Mouse (Mus musculus) testis, postnatal 14 days (tissue): Measurements from ENCODE around the gene Ttc39b.
"Not testable (repeated sequence)": the region's sequence is repeated elsewhere in the genome, so short reads cannot be mapped to it uniquely, and the experiment has no call there.

Source experiments
- DNase-seq: peaks from one replicate; pipeline ENCODE4 v3.0.0; 2021; ENCODE audit warnings: low spot score

The Ttc39b gene

DNA sequence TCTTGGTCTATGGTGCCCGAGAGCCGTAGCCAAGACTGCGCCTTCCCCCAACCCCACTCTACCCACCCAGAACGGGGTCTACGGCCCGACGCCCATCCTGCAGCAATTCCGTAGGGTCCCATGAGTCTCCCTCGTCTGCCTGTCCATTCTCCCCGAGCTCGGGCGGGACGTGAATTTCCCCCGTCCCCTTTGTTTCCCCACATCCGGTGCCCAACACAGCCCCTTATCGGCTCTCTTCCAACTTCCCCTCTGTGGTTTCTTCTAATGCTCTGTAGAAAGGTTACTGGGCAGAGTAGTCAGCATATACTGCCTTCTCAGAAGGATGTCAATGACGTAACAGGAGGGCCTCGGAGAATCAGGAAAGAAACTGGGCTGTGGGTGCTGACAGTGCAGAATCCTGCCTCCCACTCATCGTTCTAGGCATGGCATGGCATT lies 50.4 kb downstream of the Ttc39b start:
- no peak for DNase-seq

DNA sequence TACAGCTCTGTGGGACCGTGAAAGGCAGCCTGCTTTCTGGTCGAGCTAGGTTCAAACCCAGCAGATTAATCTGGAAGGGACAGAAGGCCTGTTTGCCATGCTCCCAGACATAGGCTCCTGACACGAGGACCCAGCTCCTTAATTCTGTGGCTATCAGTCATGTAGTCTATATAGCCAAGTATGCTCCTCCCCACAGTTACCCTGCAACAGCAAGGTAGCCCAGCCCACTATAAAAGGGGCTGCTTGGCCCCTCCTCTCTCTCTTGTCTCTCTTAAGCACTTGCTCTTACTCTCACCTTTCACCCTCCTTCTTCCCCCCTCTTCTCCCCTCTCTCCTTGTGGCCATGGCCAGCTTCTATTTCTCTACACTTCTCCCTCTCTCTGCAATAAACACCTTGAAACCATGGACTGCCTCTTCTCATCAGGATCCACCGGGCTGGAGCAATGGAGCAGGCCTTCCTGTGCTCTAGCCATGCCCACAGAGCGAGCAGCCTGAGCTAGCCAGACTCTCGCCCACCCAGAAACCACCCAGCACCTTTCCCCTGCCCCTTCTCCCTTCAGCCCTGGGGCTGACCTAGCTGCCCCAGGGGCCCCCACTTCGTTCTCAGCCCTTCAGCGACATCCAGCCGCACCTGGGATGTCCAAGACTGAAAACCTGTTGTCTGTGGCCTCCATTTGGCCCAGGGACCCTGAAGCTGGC lies 51.0 kb downstream of the Ttc39b start:
- no peak for DNase-seq

DNA sequence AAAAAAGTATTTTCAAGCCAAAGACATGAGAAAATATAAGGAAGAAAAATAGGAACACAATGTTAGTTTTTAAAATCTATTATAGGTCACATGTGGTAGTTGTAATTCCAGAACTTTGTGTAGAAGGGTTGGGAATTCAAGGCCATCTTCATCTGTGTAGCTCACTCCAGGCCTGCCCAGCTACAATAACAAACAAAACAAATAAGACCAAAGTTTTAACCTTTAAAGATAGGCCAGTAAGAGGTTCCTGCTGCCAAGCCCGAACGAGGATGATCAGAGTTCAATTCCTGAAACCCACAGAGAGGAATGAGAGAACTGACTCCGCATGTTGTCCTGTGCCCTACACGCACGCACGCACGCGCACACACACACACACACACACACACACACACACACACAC lies 53.6 kb downstream of the Ttc39b start:
- no peak for DNase-seq

DNA sequence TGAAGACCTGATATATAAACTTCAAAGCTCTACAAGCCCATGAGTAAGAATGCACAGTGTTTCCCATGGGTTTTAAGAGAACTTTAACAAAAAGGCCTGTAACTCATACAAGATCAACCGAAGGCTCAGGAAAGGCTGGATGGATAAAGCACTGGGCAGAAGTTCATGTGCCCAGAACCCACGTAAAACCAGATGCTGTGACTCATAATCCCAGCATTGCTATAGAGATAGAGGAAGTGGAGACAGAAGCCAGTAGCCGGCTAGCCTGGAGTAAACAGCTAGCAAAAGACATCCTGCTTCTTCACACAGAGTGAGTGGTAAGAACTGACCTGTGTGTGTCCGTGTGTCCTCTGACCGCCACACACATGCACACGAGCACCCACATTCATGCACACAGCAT lies 54.4 kb downstream of the Ttc39b start:
- no peak for DNase-seq

DNA sequence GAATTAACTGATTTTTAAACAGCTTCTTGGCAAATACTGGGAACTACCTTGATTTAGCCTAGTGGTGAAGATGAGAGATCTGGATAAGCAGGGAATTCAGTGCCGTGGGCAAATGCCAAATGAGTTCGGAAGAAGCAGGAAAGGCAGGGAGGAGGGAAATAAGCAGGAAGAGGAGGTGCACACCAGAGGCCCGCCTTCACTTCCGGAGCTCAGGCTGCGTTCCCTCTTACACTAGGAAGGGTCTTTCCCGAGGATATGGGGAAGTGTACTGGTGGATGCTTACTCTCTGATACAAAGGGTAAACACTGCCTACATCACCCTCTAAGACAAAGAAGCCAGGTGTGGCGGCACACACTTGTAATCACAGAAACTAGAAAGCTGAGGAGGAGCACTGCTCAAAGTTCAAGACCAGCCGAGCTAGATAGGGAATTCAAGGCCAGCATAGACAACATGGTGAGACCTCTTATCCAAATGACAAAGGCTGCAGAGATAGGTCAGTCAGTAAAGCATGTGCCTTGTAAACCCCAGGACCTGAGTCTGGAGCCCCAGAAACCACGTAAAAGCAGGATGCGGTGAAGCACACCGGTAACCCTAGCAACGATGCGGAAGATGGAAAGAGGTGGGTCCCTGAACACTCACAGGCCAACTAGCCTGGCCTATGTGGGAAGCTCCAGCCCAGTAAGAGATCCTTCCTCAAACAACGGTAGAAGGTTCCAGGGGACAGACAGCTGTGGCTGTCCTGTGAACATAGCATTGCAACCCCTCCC lies 57.9 kb downstream of the Ttc39b start:
- no peak for DNase-seq

DNA sequence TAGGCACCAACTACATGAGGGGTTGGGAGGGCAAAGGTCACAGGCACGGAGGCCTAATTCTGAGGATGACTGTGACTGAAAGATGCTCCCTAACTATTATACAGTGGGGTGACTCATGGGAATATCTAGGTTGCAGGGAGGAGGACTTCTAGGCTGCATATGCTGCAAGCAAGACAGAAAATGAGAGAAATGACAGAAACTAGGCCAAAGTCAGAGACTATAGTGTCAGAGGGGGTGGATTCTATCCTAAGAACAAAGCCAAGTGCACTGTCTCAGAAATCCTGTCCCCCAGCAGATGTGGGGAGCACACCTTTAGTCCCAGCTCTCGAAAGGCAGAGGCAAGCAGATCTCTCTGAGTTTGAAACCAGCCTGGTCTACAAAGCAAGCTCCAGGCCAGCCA lies 59.2 kb downstream of the Ttc39b start:
- no peak for DNase-seq

DNA sequence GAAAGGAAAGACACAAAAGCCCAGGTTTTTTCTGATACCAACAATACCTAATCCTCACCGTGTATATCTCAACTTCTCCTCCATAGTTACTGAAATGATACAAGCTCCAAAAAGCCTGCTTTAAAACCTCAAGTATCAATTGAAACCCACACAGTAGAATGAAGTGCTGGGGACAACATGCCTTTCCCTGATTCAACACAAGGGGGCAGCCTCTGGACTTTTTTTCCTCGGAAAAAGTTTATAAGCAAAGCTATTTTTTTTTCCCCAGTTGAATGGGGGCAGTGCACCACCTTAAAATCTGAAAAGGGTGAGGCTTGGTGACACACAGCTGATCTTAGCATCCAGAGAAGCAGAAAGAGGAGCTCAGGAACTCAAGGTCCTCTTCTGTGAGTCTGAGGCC lies 62.1 kb downstream of the Ttc39b start:
- no peak for DNase-seq

DNA sequence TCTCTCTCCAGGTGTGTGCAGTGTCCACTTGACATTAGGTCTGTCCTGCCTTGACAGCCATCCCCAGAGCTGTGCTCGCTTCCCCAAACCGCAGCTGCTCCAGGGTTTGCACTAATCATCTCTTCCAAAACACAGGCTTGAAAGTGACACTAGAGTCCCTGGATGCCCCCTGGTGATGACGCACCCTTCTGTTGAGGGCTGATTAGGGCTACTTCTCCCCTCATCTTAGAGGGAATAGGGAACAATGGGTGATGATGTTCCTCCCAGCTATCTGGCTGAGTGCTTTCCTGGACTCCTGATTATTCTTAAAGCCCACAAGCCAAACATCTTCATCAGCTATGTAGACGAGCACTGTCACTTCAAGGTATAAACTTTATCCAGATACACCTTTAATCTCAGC lies 64.4 kb downstream of the Ttc39b start:
- no peak for DNase-seq

DNA sequence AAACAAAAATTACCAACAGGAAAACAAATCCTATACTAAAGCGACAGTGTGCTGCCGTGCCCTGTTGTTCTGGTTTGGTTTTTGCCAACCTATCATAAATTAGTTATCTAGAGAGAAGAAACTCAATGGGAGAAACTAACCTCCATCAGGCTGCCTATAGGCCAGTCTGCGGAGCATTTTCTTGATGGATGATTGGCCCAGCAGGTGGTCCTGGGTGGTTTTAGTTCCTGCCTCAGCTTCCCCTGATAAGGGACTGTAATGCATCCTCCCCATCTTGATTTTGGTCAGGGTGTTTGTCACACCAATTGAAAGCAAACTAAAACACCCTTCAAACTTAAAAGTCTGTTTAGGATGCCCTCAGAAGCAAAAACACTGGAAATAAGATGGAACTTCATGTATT lies 65.8 kb downstream of the Ttc39b start:
- no peak for DNase-seq

DNA sequence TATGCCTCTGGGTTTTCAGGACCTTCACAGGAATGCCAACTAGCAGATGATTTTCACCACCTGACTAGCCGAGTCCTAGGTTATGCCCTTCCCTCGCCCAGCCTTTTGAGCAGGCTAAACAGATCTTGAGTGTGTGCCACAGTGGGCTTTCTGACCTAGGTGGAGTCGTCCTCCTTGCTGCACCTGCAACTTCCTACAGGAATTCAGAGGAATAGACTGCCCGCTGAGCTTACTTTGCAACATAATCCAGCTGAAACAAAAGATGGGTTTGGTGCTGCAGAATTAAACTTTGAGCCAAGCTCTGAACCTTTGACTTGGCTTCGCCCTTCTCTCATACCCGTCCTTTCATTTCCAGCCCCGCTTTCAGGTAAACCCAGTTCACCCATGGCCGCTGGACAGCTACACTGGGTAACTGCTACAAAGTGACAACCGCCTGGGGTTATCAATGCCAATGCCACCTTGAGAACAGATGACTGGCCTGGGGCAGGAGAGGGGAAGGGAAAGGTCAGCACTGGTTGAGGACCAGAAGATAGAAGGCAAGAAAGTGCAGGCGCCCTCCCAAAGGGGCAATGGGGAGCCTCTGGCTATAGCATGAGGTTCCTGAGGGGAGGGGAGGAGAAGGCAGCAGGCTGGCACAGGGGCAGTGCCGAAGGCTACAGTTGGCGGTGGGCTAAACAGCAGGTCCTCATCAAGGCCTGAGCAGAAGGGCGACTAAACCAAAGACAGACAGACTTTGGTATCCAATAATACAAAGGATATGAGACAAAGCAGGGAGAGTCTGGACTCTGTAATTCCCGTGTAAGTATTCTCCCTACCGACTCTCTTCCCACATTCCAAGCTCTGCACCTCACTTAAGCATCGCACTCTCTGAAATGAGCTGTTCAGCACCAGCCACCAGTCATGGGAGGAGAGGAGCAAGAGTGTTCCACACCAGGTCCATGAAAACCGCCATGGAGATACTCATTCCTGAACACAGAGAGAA lies 66.5 kb downstream of the Ttc39b start:
- DNase-seq, result no peak

DNA sequence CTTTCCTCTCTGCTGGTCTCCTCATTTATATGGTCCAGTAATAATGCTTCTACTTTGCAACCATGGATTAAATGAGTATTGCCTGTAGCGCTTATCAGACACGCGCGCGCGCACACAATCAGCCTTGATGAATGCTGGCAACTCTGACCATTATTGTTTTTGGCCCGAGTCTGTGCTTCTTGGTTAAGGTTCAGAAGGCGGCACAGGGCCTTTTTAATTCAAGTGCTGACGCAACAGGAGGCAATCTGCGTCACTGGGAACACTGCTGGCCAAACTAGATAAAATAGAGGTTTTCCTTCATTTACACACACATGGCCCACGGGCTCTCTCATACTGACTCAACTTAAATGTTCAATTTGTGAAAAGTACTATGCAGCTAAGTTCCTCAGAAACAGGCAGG lies 67.3 kb downstream of the Ttc39b start:
- DNase-seq, result no peak

DNA sequence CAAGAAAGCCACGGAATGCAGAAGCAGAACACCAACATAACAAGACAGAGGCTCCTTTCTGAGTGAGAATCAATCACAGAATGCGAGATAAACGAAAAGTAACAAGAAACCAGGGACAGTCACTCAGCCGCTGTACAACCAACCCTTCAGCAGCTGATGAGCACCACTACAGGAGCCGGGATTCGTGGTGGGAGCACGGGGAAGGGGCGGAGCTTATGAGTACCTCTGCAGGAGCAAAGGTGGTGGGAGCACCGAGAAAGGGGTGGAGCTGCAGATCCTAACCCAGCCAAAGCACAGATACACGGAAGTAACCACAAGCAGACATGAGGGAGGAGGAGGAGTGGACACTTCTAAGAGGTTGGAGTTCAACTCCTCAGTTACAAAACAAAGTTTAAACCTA lies 69.1 kb downstream of the Ttc39b start:
- DNase-seq, result peak; percentile 26

DNA sequence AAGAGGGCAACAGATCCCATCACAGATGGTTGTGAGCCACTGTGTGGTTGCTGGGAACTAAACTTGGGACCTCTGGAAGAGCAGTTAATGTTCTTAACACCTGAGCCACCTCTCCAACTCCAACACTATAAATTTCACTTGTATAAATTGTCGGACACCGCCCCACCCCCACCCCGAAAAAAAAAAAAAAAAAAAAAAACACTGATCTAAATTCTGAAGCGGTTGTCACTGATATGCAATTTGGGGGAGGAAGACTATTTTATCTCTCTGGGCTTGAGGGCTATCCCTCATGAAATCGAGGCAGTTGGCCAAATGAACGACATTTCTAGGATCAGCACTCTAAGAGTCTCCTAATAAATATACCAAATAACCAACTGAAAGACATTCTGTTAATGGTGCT lies 70.4 kb downstream of the Ttc39b start:
- no peak for DNase-seq

DNA sequence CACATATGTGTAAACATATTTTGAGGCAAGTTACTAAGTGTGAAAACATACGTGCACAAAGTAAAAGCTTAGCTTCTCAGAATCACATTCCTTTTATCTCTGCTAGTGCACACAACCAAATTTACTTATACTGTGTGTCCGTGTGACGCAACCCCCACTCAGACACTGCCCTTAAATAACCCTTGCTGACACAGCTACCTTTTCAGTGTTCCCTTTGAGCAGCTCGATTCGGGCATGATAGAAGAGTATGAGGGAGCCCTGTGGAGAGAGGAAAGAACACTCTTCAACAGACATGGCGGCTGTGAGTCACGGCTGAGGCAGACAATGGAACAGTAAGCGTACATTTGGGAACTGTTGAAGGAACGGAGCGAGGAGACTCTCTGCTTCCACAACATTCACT lies 80.3 kb downstream of the Ttc39b start:
- no peak for DNase-seq

DNA sequence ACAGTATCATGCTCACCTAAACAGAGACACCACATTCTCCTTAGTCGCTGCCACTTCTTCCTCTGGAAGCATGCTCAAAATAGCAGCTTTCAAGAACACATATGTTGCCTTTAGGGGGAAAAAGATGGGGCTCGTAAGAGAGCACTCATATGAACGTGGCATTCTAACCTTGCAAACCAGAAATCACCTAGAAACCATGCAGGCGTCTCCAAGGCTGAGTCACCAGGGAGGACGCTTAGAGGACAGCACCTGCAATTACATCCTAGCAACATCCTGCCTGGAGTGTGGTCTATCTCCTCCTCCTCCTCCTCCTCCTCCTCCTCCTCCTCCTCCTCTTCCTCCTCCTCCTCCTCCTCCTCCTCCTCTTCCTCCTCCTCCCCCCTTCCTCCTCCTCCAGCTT lies 82.4 kb downstream of the Ttc39b start:
- no peak for DNase-seq

DNA sequence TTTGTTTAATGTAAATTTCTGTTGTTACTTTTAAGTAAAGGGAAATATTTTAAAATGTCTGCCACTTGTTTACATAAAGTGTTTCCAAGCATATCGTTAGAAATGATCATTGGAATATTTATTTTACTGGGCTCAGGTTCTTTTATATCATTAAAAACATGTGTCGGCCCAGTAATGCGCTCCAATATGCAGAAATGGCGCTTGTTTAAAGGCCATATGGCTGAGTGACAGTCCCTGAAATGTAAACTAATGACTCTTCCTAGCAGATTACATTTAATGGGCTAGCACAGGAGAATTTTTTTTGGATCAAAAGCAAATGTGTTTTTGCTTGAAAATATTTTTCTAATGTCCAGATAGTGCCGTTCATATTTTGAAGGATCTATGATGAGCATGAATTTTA lies 86.4 kb downstream of the Ttc39b start:
- DNase-seq, result no peak

DNA sequence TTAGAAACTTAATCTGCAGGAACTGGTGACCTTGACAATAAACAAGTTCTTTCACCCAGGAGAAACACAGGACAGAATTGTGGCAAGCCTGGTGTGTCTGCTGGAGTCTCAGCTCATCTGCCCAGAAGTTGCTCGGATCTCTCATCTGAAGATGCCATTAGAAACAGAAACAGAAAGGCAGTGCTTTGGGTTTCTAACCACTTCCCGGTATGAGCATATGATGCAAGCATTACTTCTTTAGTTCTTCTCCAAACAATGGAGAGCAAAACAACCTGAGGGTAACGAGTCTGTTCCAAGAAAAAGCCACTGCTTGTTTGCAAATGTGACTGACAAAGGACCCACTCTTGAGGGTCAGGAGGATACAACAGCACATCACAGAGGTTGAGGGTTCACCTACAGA lies 88.8 kb downstream of the Ttc39b start:
- not testable (repeated sequence) for DNase-seq

DNA sequence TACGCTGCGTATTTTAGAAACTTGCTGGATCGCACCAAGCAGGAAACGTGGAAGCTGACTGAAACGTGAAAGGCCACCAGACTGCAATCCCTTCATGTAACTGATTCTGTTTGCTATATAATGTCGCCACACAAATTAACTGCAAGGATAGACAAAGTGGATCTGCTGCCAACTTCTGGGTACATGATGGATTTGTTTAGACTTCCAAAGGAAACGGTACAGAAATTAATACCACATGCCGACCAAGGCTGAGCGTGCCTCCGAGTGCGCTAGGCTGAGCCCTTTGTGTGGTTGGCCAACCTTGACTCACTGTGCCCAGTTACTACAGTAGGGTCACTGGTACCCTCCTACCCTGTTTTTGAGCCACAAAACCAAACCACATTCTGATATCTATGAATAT lies 89.3 kb downstream of the Ttc39b start:
- DNase-seq, result no peak

DNA sequence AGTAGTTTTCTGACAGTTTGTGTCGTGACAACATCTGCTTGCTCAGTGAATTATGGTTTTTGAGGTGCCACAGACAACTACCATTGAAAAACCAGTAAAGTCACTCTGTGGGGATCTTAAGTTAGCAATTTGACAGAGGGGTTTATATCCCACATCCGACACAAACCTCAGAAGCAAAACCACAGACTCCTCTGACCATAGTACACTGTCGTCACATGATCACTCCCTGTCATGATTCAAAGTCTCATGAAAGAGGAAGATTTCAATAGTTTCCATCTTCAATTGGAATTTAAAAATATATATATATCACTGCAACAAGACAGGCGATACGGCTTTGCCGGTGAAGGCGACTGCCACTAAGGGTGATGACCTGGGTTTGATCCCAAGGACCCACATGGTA lies 89.9 kb downstream of the Ttc39b start:
- no peak for DNase-seq

DNA sequence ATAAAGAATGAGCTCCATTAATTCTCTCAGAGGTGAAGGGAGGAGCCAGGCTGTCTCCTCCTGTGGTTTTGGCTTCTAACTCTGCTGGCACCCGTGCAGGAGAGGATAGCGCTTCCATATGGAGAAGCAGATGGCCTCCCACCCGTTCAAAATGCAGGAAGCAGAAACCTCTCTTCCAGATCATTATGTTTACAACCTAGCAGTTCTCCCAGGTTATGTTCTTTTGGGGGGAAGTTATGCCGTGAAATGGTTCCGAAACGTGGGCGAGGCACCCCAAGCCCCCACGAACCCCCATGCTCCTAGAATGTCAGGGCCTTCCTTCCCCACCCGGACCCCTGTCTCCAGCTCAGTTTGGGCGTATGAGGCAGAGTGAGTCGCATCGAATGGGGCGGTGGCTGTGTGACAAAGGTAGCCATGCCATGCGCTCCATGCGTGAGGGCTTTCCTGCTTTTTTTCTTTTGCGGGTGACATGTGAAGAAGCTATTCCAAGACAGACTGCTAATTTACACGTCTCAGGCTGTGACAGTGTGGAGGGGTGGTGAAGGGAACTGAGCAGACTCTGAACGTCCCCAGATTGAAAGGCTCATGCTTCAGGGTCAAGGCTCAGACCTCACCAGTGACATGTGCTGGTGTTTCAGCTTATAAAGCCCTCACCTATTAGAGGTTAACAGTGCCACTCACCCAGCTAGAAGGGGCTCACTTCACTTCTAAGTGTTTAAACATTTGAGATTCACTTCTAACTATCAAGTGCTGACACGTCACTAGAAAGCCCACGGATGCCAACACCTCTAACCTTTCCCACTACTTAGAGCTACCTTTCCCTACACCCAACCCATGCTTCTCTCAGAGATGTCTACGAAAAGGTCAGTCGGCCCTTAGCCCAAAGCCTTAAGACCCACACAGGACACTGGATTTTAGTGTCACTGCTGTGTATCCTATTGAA lies 90.6 kb downstream of the Ttc39b start:
- no peak for DNase-seq

DNA sequence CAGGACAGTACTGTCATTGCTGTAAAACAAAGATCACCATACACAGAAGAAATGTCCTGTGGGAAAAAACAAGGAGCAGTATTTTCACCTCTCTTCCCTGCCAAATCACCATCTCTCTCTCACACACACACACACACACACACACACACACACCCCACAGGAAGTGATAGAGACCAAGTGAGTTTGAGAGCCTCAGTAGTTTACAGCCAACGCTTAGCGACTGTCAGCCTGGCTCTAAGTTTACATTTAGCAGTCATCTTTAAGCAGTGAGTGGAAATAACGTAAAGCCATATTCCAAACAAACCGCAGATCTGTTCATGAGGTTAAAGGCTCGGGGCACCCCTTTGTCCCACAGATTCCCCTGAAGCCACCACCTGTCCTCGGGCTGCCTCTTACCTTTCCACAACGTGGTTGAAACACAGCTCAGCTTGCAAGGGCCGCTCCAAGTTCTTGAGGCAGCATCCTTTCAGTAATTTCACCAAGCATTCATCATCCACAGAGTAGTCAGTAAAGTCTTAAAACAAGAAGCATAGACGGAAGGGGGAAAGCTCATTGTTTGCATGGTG lies 91.7 kb downstream of the Ttc39b start:
- DNase-seq, result no peak
